10 mouse cellular contexts compared by ENCODE assay signal in genomic region chr5:120138406-120138805, GRCm38 (mm10). TPM values are rescaled to one million over a fixed set of nuclear protein-coding genes. Genes with fewer than 3 reads are reported as not detected.
DNase-seq lines count a peak whose midpoint lies in the region; ATAC-seq lines count a peak whose summit lies in the region.
"Had no signal": no experiment of that assay in that cellular context is flagged by ENCODE, and none has a peak within 500 bp of the region (broad histone marks: within the 10 kb centered on the region; RNA-seq: fewer than 3 reads in every experiment).

No protein-coding gene starts in this region.

- H3K27me3 ChIP-seq in kidney, embryonic 14.5 days (ENCODE audit: control insufficient read depth, insufficient read depth, low read length) = no peaks in the 10 kb centered on the region
- H3K27me3 ChIP-seq in heart, embryonic 16.5 days (ENCODE audit: control insufficient read depth, insufficient read depth, low read length) = no peaks in the 10 kb centered on the region
- H3K27me3 ChIP-seq in liver, embryonic 12.5 days (replicated peaks) = no peaks in the 10 kb centered on the region
- peaks cover 25% of the 10 kb centered on the region for H3K27me3 ChIP-seq in midbrain, embryonic 11.5 days (ENCODE audit: control insufficient read depth, insufficient read depth, low read length)

- WGBS in kidney, embryonic 14.5 days = 81% methylated on average over 3 of the region's 3 CpGs
- WGBS in heart, embryonic 16.5 days = 45% methylated on average over 3 of the region's 3 CpGs
- 67% methylated on average over 3 of the region's 3 CpGs for WGBS in liver, embryonic 12.5 days (ENCODE audit: insufficient replicate concordance)
- WGBS in midbrain, embryonic 11.5 days = 93% methylated on average over 3 of the region's 3 CpGs

- H3K27ac ChIP-seq in kidney, embryonic 14.5 days (ENCODE audit: low read depth, low read length) = no peak overlapping the region
- peak overlapping the region; percentile 8; the same call in 1 of the 2 replicates for H3K27ac ChIP-seq in heart, embryonic 16.5 days (ENCODE audit: low read length)
- H3K27ac ChIP-seq in liver, embryonic 12.5 days = peak overlapping the region; percentile 97
- H3K27ac ChIP-seq in midbrain, embryonic 11.5 days (ENCODE audit: low read depth, low read length) = no peak overlapping the region
- H3K27ac ChIP-seq: macrophage had no signal

- H3K4me1 ChIP-seq in kidney, embryonic 14.5 days (ENCODE audit: control insufficient read depth, insufficient read depth, low read length) = no peaks in the 10 kb centered on the region
- peaks cover 9% of the 10 kb centered on the region for H3K4me1 ChIP-seq in heart, embryonic 16.5 days (ENCODE audit: control insufficient read depth, insufficient read depth, low read length)
- H3K4me1 ChIP-seq in liver, embryonic 12.5 days = peaks cover 64% of the 10 kb centered on the region
- H3K4me1 ChIP-seq in midbrain, embryonic 11.5 days (ENCODE audit: control insufficient read depth, insufficient read depth, low read length) = peaks cover 5% of the 10 kb centered on the region

- H3K4me2 ChIP-seq in kidney, embryonic 14.5 days (replicated peaks; ENCODE audit: low read depth, low read length) = no peak overlapping the region
- no peak overlapping the region for H3K4me2 ChIP-seq in heart, embryonic 16.5 days (ENCODE audit: low read depth, low read length)
- H3K4me2 ChIP-seq in liver, embryonic 12.5 days = peak overlapping the region; percentile 82
- no peak overlapping the region for H3K4me2 ChIP-seq in midbrain, embryonic 11.5 days

- no peak for ATAC-seq in kidney, embryonic 14.5 days (ENCODE audit: low FRiP score, low TSS enrichment)
- no peak for ATAC-seq in heart, embryonic 16.5 days (replicated peaks; ENCODE audit: extremely low read depth, insufficient read depth, low FRiP score)
- ATAC-seq in liver, embryonic 12.5 days = no peak
- ATAC-seq in midbrain, embryonic 11.5 days (ENCODE audit: low FRiP score) = no peak
- ATAC-seq: intestine, postnatal 0 days had no signal

- H3K36me3 ChIP-seq in kidney, embryonic 14.5 days (ENCODE audit: control insufficient read depth, insufficient read depth, low read length) = peaks cover 18% of the 10 kb centered on the region
- peaks cover 7% of the 10 kb centered on the region for H3K36me3 ChIP-seq in heart, embryonic 16.5 days (ENCODE audit: control insufficient read depth, insufficient read depth)
- H3K36me3 ChIP-seq in liver, embryonic 12.5 days = peaks cover 63% of the 10 kb centered on the region
- H3K36me3 ChIP-seq in midbrain, embryonic 11.5 days (ENCODE audit: control insufficient read depth, insufficient read depth, low read length) = no peaks in the 10 kb centered on the region

- peak; percentile 39 for DNase-seq in kidney, adult 18-20 months
- DNase-seq in gastrocnemius, adult 8-10 months (ENCODE audit: low spot score in 2 of 2) = peak; percentile 23 to 53
- DNase-seq in MN1 (ENCODE audit: low spot score) = no peak
- DNase-seq in midbrain, embryonic 11.5 days (ENCODE audit: low spot score, missing footprints) = no peak
- no peak for DNase-seq in adrenal gland, postnatal 25 days

- no peaks in the 10 kb centered on the region for H3K9me3 ChIP-seq in kidney, embryonic 14.5 days (ENCODE audit: control insufficient read depth, low read length)
- no peaks in the 10 kb centered on the region for H3K9me3 ChIP-seq in heart, embryonic 16.5 days (replicated peaks; ENCODE audit: control insufficient read depth, low read length)
- H3K9me3 ChIP-seq in liver, embryonic 12.5 days (replicated peaks) = no peaks in the 10 kb centered on the region
- H3K9me3 ChIP-seq in midbrain, embryonic 11.5 days (ENCODE audit: control insufficient read depth, low read length) = no peaks in the 10 kb centered on the region

- no peak overlapping the region for H3K9ac ChIP-seq in kidney, embryonic 14.5 days (ENCODE audit: low read depth, low read length)
- no peak overlapping the region for H3K9ac ChIP-seq in heart, embryonic 16.5 days (ENCODE audit: low read length)
- H3K9ac ChIP-seq in liver, embryonic 12.5 days = peak overlapping the region; percentile 69
- no peak overlapping the region for H3K9ac ChIP-seq in midbrain, embryonic 11.5 days (ENCODE audit: low read length)

- H3K4me3 ChIP-seq in kidney, embryonic 14.5 days (ENCODE audit: low read length) = no peak overlapping the region
- no peak overlapping the region for H3K4me3 ChIP-seq in heart, embryonic 16.5 days (ENCODE audit: low read length)
- H3K4me3 ChIP-seq in liver, embryonic 12.5 days = peak overlapping the region; percentile 44
- H3K4me3 ChIP-seq in midbrain, embryonic 11.5 days (ENCODE audit: low read depth, low read length) = no peak overlapping the region

RNA-seq across cellular contexts. Expression of gene Rbm19, which starts 22.1 kb away (rescaled TPM):
- polyA plus RNA-seq in kidney, embryonic 14.5 days (2014; fragmentation: Nextera tagmentation; extraction: Ambion mirVana) = 17.9 and 20.9 TPM in 2 replicates
- 10 to 100 TPM; 15.2 to 25.1 (median 16.6) TPM for total RNA-seq in gastrocnemius, adult 8-10 months (2022)
- polyA plus RNA-seq in heart, embryonic 16.5 days (2015; fragmentation: Nextera tagmentation; extraction: Ambion mirVana) = 12.8 and 14.6 TPM in 2 replicates
- polyA plus RNA-seq in liver, embryonic 12.5 days (2016; fragmentation: Nextera tagmentation; extraction: Ambion mirVana) = 24.4 and 30.2 TPM in 2 replicates
- 23.0 and 24.5 TPM in 2 replicates for polyA plus RNA-seq in midbrain, embryonic 11.5 days (2014; fragmentation: Nextera tagmentation; extraction: Ambion mirVana)
- total RNA-seq in adrenal gland, postnatal 25 days (2021) = 19.1 and 25.0 TPM in 2 replicates

Comparison
In these comparisons a context has a peak if more than half of its experiments do, and no peak if none do; other contexts are left out.
1. DNase-seq: peak in kidney, adult 18-20 months (single experiment) and gastrocnemius, adult 8-10 months (2 of 2); none in MN1 (single experiment), midbrain, embryonic 11.5 days (single experiment) and adrenal gland, postnatal 25 days (single experiment).
2. H3K27ac ChIP-seq: peak in heart, embryonic 16.5 days (single experiment) and liver, embryonic 12.5 days (single experiment); none in kidney, embryonic 14.5 days (single experiment) and midbrain, embryonic 11.5 days (single experiment).